Mouse (Mus musculus): ENCODE data around the gene Neo1. TPM values are rescaled to one million over a fixed set of nuclear protein-coding genes. Genes with fewer than 3 reads are reported as not detected.
A peak's percentile ranks its signal among the peaks of the same experiment; 100 is the strongest.
"Not testable (repeated sequence)": the region's sequence is repeated elsewhere in the genome, so short reads cannot be mapped to it uniquely, and the experiment has no call there.

Neo1 gene
- polyA plus RNA-seq, 1 experiment from 2014 or later: 40.8 TPM

DNA sequence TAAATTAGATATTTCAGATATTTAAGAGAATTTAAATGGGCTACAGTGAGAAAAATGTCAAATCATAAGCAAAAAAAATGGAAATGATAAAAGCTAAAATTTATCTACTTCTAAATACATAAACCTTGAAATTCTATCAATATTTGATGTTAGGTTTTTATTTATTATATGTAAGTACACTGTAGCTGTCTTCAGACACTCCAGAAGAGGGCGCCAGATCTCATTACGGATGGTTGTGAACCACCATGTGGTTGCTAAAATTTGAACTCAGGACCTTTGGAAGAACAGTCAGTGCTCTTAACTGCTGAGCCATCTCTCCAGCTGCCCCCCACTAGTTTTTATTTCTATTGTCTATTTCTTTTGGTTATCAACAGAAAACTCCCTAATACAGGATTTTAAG lies 65.1 kb downstream of the Neo1 start:
- not testable (repeated sequence) for H3K4me3 ChIP-seq (replicated peaks); H3K4me1 ChIP-seq (replicated peaks); H3K27me3 ChIP-seq; H3K9ac ChIP-seq (replicated peaks); ATAC-seq; H3K27ac ChIP-seq; H3K4me2 ChIP-seq (replicated peaks); H3K36me3 ChIP-seq; H3K9me3 ChIP-seq
- WGBS: 86% methylated on average over 2 of the region's 2 CpGs

DNA sequence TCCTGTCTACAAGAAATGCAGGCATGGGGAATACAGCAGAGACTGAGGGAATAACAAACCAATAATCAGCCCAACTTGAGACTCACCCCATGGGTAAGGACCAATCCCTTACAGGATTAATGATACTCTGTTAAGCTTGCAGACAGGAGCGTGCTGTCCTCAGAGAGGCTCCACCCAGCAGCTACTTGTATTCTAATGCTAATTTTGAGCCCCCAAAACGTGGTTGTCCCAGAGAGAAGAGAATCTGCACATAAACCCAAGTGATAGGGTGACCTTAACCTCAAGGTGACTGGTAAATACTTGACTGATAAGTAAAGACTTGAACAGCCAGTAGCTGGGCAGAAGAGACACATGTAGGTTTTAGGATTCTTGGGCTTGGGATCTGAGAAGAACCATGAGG lies 68.9 kb downstream of the Neo1 start:
- H3K4me2 ChIP-seq (replicated peaks): no peak overlapping the region
- no peak overlapping the region for H3K9ac ChIP-seq (replicated peaks)
- 24% methylated on average over 2 of the region's 2 CpGs for WGBS
- ATAC-seq: no peak
- peaks cover 4% of the 10 kb centered on the region; the same call in 1 of the 2 replicates for H3K36me3 ChIP-seq
- no peaks in the 10 kb centered on the region for H3K4me1 ChIP-seq (replicated peaks)
- no peaks in the 10 kb centered on the region for H3K9me3 ChIP-seq
- no peak overlapping the region for H3K4me3 ChIP-seq (replicated peaks)
- H3K27ac ChIP-seq: no peak overlapping the region
- H3K27me3 ChIP-seq: no peaks in the 10 kb centered on the region

GRCm38 (mm10) chr9:58955507-58955906 lies 80.7 kb downstream of the Neo1 start:
- H3K9me3 ChIP-seq: no peaks in the 10 kb centered on the region
- no peaks in the 10 kb centered on the region for H3K27me3 ChIP-seq
- H3K4me1 ChIP-seq (replicated peaks): no peaks in the 10 kb centered on the region
- H3K4me3 ChIP-seq (replicated peaks): no peak overlapping the region
- no peak overlapping the region for H3K4me2 ChIP-seq (replicated peaks)
- no peak for ATAC-seq
- H3K9ac ChIP-seq (replicated peaks): no peak overlapping the region
- no peak overlapping the region for H3K27ac ChIP-seq
- peaks cover 15% of the 10 kb centered on the region for H3K36me3 ChIP-seq
- WGBS: 72% methylated on average over 3 of the region's 3 CpGs

DNA sequence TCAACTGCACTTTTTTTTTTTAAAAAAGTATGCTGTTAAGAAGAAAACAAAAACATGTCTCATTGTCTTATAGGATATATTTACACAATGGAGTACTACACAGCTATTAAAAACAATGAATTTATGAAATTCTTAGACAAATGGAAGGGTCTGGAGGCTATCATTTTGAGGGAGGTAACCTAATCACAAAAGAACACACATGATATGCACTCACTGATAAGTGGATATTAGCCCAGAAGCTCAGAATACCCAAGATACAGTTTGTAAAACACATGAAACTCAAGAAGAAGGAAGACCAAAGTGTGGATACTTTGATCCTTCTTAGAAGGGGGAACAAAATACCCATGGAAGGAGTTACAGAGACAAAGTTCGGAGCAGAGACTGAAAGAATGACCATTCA lies 90.3 kb downstream of the Neo1 start:
- not testable (repeated sequence) for H3K9ac ChIP-seq (replicated peaks); H3K4me2 ChIP-seq (replicated peaks); H3K4me1 ChIP-seq (replicated peaks); ATAC-seq; H3K27ac ChIP-seq; H3K36me3 ChIP-seq; H3K4me3 ChIP-seq (replicated peaks); H3K27me3 ChIP-seq; H3K9me3 ChIP-seq
- WGBS: 87% methylated on average over 1 of the region's 1 CpGs

DNA sequence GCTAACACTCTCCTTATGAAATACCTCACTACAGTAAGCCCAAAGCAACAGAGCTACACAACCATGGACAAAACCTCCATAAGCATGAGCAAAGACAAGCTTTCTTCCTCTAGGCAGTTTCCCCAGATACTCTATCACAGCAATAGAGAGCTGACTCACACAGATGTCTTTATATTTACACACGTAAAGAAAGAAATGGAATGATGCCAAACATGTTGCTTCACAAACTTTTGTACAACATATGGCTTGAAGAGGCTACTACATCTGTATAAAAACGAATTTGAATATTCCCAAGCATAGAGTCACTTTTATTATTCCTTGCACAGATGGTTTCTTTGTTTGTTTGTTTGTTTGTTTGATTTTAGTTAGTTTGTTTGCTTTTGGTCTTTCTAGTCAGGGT lies 101.5 kb downstream of the Neo1 start:
- no peak overlapping the region for H3K9ac ChIP-seq (replicated peaks)
- WGBS: 90% methylated on average over 2 of the region's 2 CpGs

DNA sequence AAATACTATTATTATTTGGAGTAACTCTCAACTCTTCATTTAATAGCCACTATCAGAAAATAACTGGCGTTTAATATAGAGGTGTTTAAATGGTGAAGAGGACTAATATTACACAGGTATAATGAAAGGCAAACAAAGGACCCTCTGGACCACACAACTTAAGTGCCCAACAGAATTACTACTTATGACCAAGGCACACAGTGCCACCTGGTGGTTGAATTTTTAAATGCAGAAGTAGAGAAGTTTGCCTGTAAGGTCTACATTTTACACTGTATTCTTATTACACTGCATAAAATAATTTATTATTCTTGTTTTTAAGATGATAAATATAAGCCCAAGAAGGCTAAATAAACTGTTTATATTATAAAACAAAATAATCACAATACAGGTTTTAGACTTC lies 108.1 kb downstream of the Neo1 start:
- no peaks in the 10 kb centered on the region for H3K27me3 ChIP-seq
- H3K4me2 ChIP-seq (replicated peaks): no peak overlapping the region
- H3K36me3 ChIP-seq: peaks cover 9% of the 10 kb centered on the region
- no peak for ATAC-seq
- no peaks in the 10 kb centered on the region for H3K9me3 ChIP-seq
- H3K4me1 ChIP-seq (replicated peaks): no peaks in the 10 kb centered on the region
- 28% methylated on average over 1 of the region's 1 CpGs for WGBS
- H3K9ac ChIP-seq (replicated peaks): no peak overlapping the region
- H3K4me3 ChIP-seq (replicated peaks): no peak overlapping the region
- H3K27ac ChIP-seq: no peak overlapping the region

More for the DNA sequence above, 101.5 kb downstream of the Neo1 start:
- no peaks in the 10 kb centered on the region for H3K4me1 ChIP-seq (replicated peaks)
- peaks cover 5% of the 10 kb centered on the region; the same call in 1 of the 2 replicates for H3K36me3 ChIP-seq
- no peaks in the 10 kb centered on the region for H3K27me3 ChIP-seq
- H3K4me2 ChIP-seq (replicated peaks): no peak overlapping the region
- H3K9me3 ChIP-seq: no peaks in the 10 kb centered on the region
- H3K4me3 ChIP-seq (replicated peaks): no peak overlapping the region
- H3K27ac ChIP-seq: no peak overlapping the region
- no peak for ATAC-seq

DNA sequence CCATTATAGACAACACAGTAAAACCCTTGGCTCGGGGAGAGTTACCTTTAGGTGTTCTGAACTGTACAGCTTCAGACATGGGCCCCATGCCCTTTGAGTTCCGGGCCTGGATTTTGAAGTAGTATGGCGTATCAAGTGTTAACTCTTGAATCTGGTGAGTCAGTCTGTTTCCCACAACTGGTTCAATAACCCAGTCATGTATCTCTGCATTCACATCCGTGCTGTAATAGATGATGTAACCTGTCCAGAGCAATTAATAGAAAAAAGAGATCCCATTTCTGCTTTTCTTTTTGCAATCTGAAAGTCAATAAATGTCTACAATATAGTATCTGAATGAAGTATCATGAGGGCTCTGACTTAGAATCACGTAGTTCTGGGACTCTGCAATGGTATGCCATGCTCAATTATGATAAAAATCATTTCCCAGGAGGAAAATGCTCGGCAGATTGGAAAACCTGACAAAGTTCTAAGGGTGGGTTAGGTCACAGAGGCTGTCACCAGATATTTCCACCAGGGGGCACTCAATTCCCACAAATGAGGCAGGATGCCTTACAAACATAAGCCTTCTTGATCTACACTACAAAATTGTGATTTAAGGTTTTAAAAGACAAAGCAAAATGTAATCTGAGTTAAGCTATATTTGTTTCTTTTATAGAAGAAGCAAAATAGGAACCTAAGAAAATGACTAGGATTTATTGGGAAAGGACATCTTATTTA lies 133.2 kb downstream of the Neo1 start:
- no peak overlapping the region for H3K4me2 ChIP-seq (replicated peaks)
- no peak overlapping the region for H3K4me3 ChIP-seq (replicated peaks)
- H3K36me3 ChIP-seq: peaks cover 39% of the 10 kb centered on the region
- WGBS: 72% methylated on average over 6 of the region's 6 CpGs
- H3K27ac ChIP-seq: no peak overlapping the region
- no peaks in the 10 kb centered on the region for H3K9me3 ChIP-seq
- no peak for ATAC-seq
- no peaks in the 10 kb centered on the region for H3K27me3 ChIP-seq
- H3K4me1 ChIP-seq (replicated peaks): no peaks in the 10 kb centered on the region
- H3K9ac ChIP-seq (replicated peaks): no peak overlapping the region

DNA sequence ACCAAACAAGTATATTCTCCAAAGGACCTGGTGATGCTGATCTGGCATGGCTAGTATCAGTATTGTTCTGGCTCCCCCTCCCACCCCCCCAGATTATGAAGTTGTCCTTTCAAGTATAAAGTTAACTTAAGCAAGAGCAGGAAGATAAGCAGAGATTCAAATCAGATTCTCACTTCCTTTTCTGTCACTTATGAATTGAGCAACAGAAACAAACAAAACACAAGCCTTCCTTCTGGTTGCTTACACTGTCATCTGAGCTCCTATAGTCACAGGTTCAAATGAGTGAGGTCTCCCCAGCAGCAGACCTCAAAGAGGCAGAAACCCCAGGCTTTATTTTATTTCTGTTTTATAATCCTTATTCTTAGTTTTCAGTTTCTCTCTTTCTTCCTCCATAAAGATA lies 136.6 kb downstream of the Neo1 start:
- no peak for ATAC-seq
- Histone ChIP-seq H3K27ac (no peak overlapping the region), H3K4me2 (replicated peaks) (no peak overlapping the region), H3K9me3 (no peaks in the 10 kb centered on the region), H3K4me1 (replicated peaks) (no peaks in the 10 kb centered on the region), H3K9ac (replicated peaks) (no peak overlapping the region), H3K4me3 (replicated peaks) (no peak overlapping the region), H3K36me3 (peaks cover 30% of the 10 kb centered on the region), H3K27me3 (no peaks in the 10 kb centered on the region)

GRCm38 (mm10) chr9:58891840-58892640 lies 144.2 kb downstream of the Neo1 start:
- Histone ChIP-seq H3K9ac (replicated peaks) (no peak overlapping the region), H3K27me3 (no peaks in the 10 kb centered on the region), H3K4me1 (replicated peaks) (no peaks in the 10 kb centered on the region), H3K4me2 (replicated peaks) (no peak overlapping the region), H3K4me3 (replicated peaks) (no peak overlapping the region), H3K36me3 (peaks cover 67% of the 10 kb centered on the region), H3K9me3 (no peaks in the 10 kb centered on the region), H3K27ac (no peak overlapping the region)
- ATAC-seq: no peak
- 93% methylated on average over 6 of the region's 6 CpGs for WGBS

DNA sequence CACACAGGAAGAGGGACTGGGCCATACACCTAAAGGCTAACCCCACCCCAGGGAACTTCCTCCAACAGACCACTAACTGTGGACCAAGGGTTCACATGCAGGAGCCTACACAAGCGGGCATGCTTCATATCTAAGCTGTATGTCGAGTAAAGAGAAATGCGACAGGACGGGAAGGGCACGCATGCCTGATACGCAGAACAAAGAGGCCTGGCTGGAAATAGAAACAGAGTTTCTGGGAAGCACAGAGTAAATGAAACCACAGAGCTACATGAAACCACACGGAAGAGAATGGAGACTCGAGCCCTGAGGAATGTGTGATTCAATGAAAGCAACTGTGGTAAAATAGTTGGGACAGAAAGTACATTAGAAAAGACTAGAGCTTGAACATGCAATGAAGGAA lies 145.3 kb downstream of the Neo1 start:
- Histone ChIP-seq H3K36me3 (peaks cover 70% of the 10 kb centered on the region), H3K4me1 (replicated peaks) (no peaks in the 10 kb centered on the region)
- 97% methylated on average over 8 of the region's 8 CpGs for WGBS

GRCm38 (mm10) chr9:58889782-58890448 lies 146.3 kb downstream of the Neo1 start:
- 93% methylated on average over 12 of the region's 12 CpGs for WGBS
- Histone ChIP-seq H3K36me3 (peaks cover 65% of the 10 kb centered on the region), H3K4me2 (replicated peaks) (no peak overlapping the region), H3K4me1 (replicated peaks) (no peaks in the 10 kb centered on the region), H3K4me3 (replicated peaks) (no peak overlapping the region), H3K9me3 (no peaks in the 10 kb centered on the region), H3K27me3 (no peaks in the 10 kb centered on the region), H3K9ac (replicated peaks) (0 out of 2 replicates have a peak overlapping the region, but pooled peaks have one; percentile 14), H3K27ac (no peak overlapping the region)
- ATAC-seq: no peak

More for the DNA sequence above, 145.3 kb downstream of the Neo1 start:
- H3K27me3 ChIP-seq: no peaks in the 10 kb centered on the region
- ATAC-seq: no peak
- no peak overlapping the region for H3K4me2 ChIP-seq (replicated peaks)
- H3K9ac ChIP-seq (replicated peaks): no peak overlapping the region
- H3K4me3 ChIP-seq (replicated peaks): no peak overlapping the region
- H3K27ac ChIP-seq: no peak overlapping the region
- no peaks in the 10 kb centered on the region for H3K9me3 ChIP-seq

DNA sequence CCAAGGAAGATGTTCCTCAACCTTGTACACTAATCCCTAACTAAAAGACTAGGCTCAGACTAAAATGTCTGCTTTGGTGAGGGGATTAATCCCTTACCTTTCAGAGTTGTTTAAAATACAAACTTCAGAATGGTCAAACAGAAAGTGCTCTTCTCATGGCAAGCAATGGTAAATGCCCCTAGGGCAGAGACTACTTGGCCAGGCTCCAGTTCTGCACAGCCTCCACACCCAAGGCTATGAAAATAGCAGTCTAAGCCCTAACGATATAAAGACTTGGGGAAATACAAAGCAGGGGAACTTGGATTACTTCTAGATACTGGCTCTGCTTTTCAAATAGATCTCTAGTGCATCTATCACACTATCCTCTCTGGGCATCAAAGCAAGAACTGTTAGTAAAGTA lies 153.6 kb downstream of the Neo1 start:
- 71% methylated on average over 1 of the region's 1 CpGs for WGBS
- Histone ChIP-seq H3K4me3 (replicated peaks) (no peak overlapping the region), H3K9me3 (no peaks in the 10 kb centered on the region), H3K36me3 (peaks cover 54% of the 10 kb centered on the region), H3K27me3 (no peaks in the 10 kb centered on the region), H3K4me1 (replicated peaks) (no peaks in the 10 kb centered on the region), H3K4me2 (replicated peaks) (no peak overlapping the region), H3K27ac (no peak overlapping the region), H3K9ac (replicated peaks) (no peak overlapping the region)
- ATAC-seq: no peak

Data from midbrain, embryonic 13.5 days (tissue).